7 mouse cellular contexts compared by ENCODE assay signal in genomic region chrX:140279266-140279665, GRCm38 (mm10).
DNase-seq lines count a peak whose midpoint lies in the region; ATAC-seq and TF ChIP-seq lines count a peak whose summit lies in the region.

No protein-coding gene starts in this region.

- no peak overlapping the region for H3K27ac ChIP-seq in embryonic facial prominence, embryonic 11.5 days (replicated peaks; ENCODE audit: low read depth, low read length)
- H3K27ac ChIP-seq in hindbrain, postnatal 0 days: no peak overlapping the region
- no peak overlapping the region for H3K27ac ChIP-seq in olfactory bulb, adult 2 months (ENCODE audit: insufficient read depth, low read depth, low read length)

- no peak overlapping the region for H3K9ac ChIP-seq in embryonic facial prominence, embryonic 11.5 days (replicated peaks; ENCODE audit: low read length)
- no peak overlapping the region for H3K9ac ChIP-seq in hindbrain, postnatal 0 days (replicated peaks; ENCODE audit: low read length)

- 21% methylated on average over 6 of the region's 6 CpGs for WGBS in embryonic facial prominence, embryonic 11.5 days
- 25% methylated on average over 6 of the region's 6 CpGs for WGBS in hindbrain, postnatal 0 days
- WGBS in olfactory bulb, adult 2 months: 8% methylated on average over 6 of the region's 6 CpGs

- no peak for TF ChIP-seq CTCF in hindbrain, postnatal 0 days (IDR thresholded peaks at IDR 0.05; ENCODE audit: low read depth)
- TF ChIP-seq CTCF in olfactory bulb, adult 2 months (IDR thresholded peaks at IDR 0.05; ENCODE audit: insufficient read depth, low read depth, low read length): no peak

- no peak overlapping the region for H3K4me3 ChIP-seq in embryonic facial prominence, embryonic 11.5 days (ENCODE audit: low read depth, low read length)
- H3K4me3 ChIP-seq in hindbrain, postnatal 0 days (ENCODE audit: low read length): peak overlapping the region; percentile 5; the same call in 1 of the 2 replicates
- peak overlapping the region; percentile 16; the same call in 1 of the 2 replicates for H3K4me3 ChIP-seq in olfactory bulb, adult 2 months (ENCODE audit: insufficient read depth, low read depth, low read length)

- peaks cover 23% of the 10 kb centered on the region for H3K27me3 ChIP-seq in embryonic facial prominence, embryonic 11.5 days (ENCODE audit: control insufficient read depth, insufficient read depth, low read length)
- H3K27me3 ChIP-seq in hindbrain, postnatal 0 days (ENCODE audit: insufficient read depth, low read length): no peaks in the 10 kb centered on the region

- H3K4me2 ChIP-seq in embryonic facial prominence, embryonic 11.5 days (ENCODE audit: low read depth, low read length): no peak overlapping the region
- peak overlapping the region; percentile 56 for H3K4me2 ChIP-seq in hindbrain, postnatal 0 days (ENCODE audit: low read depth, low read length)

- DNase-seq in layer of hippocampus, adult 8-10 months (ENCODE audit: low spot score in 2 of 2): peak; percentile 6 to 8
- DNase-seq in layer of hippocampus, postnatal 36 days: no peak
- DNase-seq in embryonic facial prominence, embryonic 11.5 days (ENCODE audit: low spot score): peak; percentile 40
- DNase-seq in hindbrain, postnatal 0 days (ENCODE audit: low spot score): peak; percentile 73
- DNase-seq in urinary bladder, adult 18-20 months (ENCODE audit: low spot score in 2 of 2): no peak
- no peak for DNase-seq in cerebellum, adult 11 months

- no peaks in the 10 kb centered on the region for H3K9me3 ChIP-seq in embryonic facial prominence, embryonic 11.5 days (replicated peaks; ENCODE audit: control insufficient read depth, low read length)
- H3K9me3 ChIP-seq in hindbrain, postnatal 0 days (ENCODE audit: low read length): no peaks in the 10 kb centered on the region

- no peak for TF ChIP-seq POLR2A in olfactory bulb, adult 2 months (IDR thresholded peaks at IDR 0.05; ENCODE audit: insufficient read depth, low read depth, low read length)

- no peaks in the 10 kb centered on the region for H3K36me3 ChIP-seq in embryonic facial prominence, embryonic 11.5 days (replicated peaks; ENCODE audit: control insufficient read depth, insufficient read depth, low read depth, low read length)
- H3K36me3 ChIP-seq in hindbrain, postnatal 0 days (ENCODE audit: insufficient read depth, low read length): no peaks in the 10 kb centered on the region

- 0 out of 2 replicates have a peak, but pooled peaks have one; percentile 26 for ATAC-seq in embryonic facial prominence, embryonic 11.5 days (replicated peaks; ENCODE audit: insufficient number of reproducible peaks, low FRiP score, low TSS enrichment, low read depth)
- peak; percentile 39 for ATAC-seq in hindbrain, postnatal 0 days

- H3K4me1 ChIP-seq in embryonic facial prominence, embryonic 11.5 days (ENCODE audit: control insufficient read depth, insufficient read depth, low read length): no peaks in the 10 kb centered on the region
- H3K4me1 ChIP-seq in hindbrain, postnatal 0 days (ENCODE audit: insufficient read depth, low read length): no peaks in the 10 kb centered on the region
- 0 out of 2 replicates have a peak, but pooled peaks cover 9% of the 10 kb centered on the region for H3K4me1 ChIP-seq in olfactory bulb, adult 2 months (ENCODE audit: control insufficient read depth, insufficient read depth, low read length)

Comparison
In these comparisons a context has a peak if more than half of its experiments do, and no peak if none do; other contexts are left out.
1. DNase-seq: peak in layer of hippocampus, adult 8-10 months (2 of 2), embryonic facial prominence, embryonic 11.5 days (single experiment) and hindbrain, postnatal 0 days (single experiment); none in layer of hippocampus, postnatal 36 days (0 of 2), urinary bladder, adult 18-20 months (0 of 2) and cerebellum, adult 11 months (single experiment).